Mouse (Mus musculus) kidney, postnatal 14 days (tissue): ENCODE data around the gene Tmem132c.
"Not testable (repeated sequence)": the region's sequence is repeated elsewhere in the genome, so short reads cannot be mapped to it uniquely, and the experiment has no call there.

Experiments used
- DNase-seq: peaks from one replicate; pipeline ENCODE4 v3.0.0; 2022; ENCODE audit warnings: mixed read lengths

Tmem132c gene

DNA sequence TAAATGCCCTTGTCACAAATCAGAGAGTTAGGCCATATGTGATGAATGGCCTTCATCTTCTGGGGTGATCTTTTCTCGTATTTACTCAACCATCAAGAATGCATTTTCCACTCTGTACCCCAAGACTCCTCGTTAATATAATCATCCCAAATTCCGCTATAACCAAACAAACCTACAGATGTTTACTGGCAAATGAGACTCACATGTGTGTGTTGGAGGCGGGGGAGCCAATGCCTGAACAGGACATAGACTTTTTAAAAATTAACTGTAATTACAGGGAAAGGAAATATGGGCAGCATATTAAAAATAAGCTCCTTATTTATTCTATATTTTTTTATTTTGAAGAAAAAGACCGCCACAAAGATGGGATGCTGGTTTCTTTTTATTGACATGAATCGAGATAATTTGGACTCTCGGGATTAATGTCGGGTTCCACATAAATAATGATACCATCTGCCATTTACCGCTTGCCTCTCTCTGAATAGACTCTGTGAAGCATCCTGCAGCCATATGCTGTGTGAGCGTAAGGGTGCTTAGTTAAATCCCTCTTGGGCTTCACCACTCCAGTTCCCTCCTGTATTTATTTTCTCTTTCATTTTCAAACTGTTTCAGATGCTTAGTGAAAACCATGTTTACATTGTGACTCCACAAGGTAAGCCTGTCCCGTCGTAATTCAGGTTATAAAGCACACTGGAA lies 105.6 kb downstream of the Tmem132c start:
- DNase-seq: no peak

DNA sequence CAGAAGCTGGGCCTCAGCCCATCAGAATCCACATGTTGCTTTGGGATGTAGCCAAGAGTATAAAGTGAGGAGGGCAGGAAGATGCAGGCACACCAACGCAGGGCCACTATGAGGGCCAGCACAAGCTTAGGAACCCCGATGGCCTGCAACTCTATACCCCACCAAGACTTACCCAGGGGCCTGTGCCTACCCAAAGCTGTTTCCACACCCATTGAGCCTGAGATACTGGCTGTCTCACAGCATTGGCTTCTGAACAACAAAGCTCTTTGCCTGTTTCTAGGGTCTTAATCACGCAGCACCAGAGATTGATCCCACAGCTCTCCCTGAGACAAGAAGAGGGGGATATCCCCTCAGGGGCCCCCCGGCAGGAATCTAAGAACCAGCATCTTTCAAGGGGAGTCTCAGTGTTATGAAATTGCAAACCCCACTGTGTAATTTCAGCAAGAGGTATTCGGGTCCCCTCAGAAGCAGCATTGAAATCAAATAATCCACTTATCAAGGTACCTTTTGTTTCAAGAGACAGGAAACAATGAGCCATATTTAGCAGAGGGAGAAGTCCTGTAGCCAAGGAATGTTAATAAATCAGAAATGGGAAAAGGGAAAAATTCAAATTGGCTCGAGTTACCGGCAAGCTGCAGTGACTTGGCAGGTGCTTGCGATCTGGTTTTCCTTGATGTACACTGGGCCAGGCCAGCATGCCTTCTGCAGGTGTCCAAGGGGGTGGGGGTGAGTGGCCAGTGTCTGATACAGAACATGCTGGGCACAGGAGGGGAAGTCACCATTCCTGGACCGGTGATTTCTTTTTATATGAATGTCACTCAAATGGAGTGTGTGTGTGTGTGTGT lies 107.8 kb downstream of the Tmem132c start:
- DNase-seq: peak; percentile 18

DNA sequence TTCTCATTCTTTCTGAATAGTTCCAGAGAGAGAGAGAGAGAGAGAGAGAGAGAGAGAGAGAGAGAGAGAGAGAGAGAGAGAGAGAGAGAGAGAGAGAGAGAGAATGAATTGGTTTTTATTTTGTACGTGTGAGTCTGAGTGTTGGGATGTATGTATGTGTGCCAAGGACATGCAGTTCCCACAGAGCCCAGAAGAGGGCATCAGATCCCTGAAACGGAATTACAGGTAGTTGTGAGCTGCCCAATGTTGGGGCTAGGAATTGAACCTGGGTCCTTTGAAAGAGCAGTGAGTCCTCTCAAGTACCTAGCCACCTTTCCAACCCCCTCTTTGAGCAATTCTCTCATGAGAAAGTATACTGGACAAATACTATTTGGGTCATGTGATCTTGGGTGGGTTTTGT lies 111.4 kb downstream of the Tmem132c start:
- no peak for DNase-seq

DNA sequence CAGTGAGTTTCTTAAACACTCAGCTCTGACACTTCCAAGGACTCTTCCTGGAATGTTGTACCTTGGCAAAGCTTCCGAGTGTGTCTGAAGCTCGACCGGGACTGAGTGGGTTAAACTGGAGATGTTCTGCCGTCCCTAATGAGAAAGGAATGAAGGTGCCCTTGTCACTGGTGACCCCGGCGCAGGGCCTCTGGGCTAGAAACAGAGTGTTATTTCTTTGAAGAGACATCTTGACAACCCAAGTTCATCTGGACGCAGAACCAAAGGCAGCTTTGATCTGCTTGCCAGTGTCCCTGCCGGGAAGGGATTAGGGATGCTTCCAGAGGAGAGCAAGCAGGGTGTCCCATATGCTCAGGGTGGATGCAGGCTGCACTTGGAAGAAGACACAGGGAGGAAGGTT lies 114.2 kb downstream of the Tmem132c start:
- DNase-seq: no peak

DNA sequence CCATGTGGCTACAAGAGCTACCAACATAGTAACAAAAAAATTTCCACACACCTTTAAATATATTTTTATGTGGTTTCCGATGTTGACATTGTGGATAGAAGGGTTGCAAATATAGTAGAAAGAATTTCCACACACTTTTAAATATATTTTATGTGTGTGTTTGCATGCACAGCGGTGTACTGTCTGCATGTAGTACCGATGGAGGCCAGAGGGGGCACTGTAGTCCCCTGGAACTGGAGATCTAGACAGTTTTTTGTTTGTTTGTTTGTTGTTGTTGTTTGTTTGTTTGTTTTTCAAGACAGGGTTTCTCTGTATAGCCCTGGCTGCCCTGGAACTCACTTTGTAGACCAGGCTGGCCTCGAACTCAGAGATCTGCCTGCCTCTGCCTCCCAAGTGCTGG lies 116.3 kb downstream of the Tmem132c start:
- not testable (repeated sequence) for DNase-seq

DNA sequence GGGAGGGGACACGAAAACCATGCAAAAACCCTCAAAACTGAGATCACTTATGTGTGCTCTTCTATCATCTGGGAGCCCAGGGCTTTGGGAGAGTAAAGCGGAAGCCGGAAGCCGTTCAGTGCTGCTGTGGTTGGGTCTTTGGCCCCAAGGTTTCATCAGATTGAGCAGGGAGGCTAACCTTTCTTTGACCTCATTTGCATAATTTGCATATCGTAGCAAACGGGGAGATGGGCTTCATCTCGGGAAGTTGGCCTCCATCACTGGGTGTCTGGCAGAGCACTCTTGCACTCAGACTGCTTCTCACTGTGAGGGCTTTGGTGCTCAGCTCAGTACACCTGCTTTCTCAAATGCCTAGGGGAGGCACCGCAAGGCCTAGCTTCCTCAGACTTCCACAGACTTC lies 119.5 kb downstream of the Tmem132c start:
- no peak for DNase-seq

DNA sequence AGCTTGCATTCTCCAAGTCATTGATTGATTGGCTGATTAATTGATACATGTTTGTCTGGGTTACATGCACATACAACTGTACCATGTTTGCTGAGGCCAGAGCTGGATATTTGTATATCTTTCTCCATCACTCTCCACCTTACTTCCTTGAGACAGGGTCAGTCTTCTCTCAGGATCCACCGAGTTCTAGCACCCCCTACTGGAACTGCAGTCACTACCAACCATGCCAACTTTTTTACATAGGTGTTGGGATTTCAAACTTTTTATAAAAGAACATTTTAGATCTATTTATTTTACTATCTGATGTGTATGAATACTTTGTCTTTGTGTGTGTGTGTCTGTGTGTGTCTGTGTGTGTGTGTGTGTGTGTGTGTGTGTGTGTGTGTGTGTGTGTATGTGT lies 123.5 kb downstream of the Tmem132c start:
- DNase-seq: no peak

DNA sequence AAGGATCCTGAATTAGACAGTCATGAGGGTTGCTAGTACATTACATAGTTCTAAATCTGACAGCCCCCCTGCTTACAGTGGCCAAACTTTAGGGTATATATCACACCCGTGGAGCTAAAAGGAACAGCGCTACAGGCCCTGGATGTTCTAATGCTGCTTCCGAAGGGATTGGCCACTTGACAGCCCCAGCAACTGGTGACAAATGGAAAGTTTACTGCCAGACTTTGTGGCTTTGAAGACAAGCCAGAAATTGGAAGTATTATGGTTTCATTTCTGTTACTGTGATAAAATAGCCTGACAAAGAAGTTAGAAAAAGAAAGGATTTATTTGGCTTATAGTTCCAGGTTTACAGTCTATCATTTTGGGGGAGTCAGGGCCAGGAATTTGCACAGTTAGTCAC lies 126.6 kb downstream of the Tmem132c start:
- DNase-seq: no peak

DNA sequence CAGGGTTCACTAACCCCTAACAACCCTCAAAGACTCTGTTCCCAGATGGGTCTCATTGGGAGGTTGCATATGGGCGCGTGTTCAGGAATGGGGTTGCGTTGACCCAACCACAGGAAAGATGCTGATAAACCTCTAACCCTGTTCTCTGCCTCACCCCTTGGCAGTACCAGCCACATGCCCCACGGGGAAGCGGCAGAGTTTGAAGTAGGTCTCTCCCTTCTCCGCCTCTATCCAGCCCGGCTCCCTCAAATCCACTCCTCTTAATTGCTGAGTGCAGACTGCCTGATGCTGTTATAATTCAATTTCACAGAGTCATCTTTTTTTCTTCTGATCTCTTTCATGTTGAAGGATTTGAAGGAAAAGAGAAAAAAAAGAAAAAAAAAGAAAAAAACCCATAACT lies 128.2 kb downstream of the Tmem132c start:
- DNase-seq: no peak

DNA sequence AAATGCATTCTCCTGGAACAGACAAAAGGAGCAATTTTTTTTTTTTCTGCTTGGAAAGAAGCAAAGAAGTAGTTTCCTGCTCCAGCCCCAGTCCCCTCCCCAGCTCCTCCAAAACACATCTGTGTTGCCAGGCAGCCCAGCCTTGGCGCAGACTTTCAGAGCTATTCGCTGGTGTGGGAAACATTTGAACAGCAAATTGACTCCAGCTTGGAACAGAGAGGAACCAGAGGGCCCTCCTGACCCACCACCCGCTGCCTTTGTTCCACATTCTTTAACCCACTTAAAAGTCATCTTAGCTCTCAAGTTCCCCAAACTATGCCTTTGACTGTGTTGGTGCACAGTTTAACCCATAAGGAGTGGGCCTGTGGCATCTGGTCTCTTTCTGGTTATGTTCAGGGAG lies 128.9 kb downstream of the Tmem132c start:
- no peak for DNase-seq

DNA sequence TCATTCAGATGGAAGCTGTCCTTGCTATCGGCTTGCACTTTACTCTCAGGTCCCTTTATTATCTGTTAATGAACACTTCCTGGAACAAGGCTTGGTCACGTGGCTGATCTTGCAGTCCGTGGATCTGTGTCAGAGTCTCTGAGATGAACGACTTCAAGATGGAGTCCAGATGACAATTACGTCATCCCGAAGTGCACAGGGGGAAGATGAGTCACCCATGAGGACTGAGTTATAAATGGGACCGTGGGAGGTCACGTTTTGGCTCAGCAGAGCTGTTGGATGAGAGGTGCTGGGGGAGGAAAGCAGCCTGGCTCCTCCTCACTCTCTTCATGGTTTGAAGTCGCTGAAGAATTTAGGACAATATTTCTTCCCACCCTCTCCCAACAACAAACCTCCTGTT lies 132.6 kb downstream of the Tmem132c start:
- DNase-seq: no peak

DNA sequence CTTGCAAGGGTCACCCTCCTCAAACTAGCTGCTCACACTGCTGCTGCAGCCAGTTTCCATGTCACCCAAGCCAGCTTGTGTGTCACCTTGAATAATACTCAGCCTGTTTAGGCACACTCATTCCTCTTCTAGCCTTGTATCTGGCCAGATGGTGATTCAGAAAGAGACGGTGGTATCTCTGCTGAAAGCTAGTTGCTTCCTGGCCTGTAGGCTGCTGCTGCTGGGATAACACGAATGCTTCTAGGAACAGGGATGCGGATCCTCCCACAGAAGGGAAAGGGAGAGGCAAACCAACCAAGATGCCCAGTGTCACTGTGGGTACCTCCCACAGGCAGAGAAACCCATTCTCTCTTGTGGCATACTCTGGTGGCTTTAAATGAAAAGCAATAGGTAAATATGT lies 134.0 kb downstream of the Tmem132c start:
- no peak for DNase-seq

DNA sequence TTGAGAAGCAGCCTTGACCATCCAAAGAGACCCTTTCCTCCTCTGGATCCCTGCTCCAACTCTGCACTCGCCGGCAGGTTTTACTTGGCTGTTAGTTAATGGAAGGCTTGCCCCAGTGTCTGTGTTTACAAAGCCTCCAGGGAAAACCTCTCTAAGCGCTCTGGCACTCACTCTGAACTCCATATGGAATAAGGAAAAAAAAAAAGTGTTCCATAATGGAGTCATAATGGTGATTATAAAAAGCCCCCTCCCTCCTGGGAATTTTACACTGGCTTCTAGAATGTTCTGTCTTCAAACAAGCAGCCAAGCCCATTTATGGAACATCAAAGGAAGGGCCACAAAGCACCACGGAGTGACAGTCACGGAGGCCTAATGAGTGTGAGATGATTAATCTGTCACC lies 136.9 kb downstream of the Tmem132c start:
- DNase-seq: no peak

DNA sequence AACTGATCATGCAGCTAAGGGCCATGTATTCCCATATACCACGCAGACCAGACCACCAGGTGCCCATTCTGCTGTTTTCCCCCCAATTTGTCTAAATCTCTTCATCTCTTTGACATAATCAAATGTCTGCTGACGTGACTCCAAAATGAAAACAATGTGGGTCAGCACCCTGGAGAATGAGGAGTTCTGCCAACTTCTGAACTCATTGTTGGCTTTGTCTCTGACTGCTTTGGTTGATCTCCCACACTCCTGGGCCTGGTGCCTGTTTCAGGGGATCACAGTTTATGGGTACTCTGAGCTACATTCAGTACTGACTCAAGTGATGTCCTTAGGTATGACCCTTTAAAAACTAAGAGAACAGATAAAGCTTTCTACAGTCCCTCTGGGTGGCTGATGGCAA lies 137.7 kb downstream of the Tmem132c start:
- DNase-seq: no peak

DNA sequence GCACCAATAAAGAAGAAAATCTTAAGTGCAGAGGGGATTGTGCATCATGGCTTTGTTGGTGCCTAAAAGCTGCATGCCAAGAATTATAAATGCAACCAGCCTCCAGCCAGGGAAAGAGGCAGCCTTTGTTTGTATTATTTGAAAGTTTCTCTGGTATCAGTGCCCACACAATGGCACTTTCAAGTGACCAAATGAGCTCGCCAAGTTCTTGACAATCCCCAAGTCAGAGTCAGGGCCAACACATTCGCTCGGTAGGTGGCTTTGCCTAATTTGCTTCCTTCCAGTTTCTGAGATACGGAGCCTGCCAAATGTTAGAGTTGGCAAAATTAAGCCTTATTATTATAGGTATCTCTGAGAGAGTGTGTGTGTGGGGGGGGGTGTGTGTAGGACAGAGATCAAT lies 139.6 kb downstream of the Tmem132c start:
- no peak for DNase-seq

DNA sequence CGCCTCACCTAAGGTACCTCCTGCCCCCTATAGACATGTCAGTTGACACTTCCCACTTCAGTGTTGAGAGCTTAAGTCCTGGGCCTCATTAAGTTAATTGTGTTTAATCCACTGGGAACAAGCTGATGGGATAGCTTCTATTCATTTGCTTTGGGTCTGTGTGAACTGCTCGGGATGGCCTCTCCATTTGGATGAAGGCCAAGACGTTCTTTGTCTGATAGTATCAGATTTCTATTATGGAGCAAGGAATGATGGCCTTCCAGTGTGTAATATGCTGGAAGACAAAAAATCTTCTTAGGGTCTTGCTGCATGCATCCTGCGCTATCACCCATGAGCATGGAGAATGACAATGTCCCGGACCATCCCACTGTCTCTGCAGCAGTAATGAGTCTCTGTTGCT lies 141.0 kb downstream of the Tmem132c start:
- no peak for DNase-seq

DNA sequence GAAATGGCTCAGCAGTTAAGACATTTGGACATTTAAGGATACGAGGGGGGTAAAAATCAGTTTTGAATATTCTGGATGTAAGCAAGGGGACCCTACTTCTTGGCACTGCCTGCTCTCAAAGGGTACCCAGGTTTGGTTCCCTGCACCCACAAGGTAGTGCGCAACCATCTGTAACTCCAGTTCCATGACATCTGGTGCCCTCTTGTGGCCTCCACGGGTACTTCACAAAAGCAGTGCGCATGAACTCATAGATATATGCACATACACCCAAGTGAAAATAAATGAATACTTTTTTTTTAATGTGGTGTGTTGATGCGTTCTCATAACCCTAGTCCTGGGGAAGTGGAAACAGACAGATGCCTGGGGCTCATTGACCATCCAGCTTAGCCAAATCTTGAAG lies 149.6 kb downstream of the Tmem132c start:
- no peak for DNase-seq

DNA sequence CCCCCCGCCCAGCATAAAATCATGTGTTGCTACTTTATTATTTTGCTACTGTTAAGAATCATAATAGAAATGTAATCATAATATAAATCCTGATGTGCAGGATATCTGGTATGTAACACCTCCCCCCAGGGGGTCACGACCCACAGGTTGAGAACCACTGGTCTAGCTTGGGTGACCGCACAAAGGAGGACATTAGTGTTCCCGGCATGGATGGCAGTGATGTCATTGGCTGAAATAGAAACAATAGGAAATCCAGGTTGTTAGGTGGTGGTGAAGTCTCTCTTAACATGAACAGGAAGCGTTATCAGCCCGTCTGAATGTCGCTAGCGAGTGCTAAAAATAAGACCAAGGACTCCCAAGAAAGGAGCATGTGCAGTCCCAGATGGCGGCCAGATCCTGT lies 155.3 kb downstream of the Tmem132c start:
- DNase-seq: no peak

DNA sequence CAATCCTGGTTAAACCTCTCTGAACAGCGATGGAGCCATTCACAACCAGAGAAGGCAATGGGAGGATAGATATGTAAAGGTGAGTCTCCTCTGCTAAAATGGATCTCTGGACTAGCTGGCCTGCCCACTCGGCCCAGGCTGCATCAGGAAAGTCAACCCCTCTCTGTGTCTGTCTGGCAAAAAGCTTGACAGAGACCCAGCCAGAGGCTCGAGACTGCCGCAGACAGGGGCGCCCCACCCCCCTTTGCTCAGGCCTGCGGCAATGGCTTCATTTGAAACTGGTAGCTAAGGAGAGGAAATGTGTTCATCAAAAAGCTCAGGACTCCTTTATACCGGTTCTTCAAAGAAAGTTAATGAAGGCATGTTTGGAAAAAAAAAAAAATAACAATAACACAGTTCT lies 156.4 kb downstream of the Tmem132c start:
- no peak for DNase-seq

DNA sequence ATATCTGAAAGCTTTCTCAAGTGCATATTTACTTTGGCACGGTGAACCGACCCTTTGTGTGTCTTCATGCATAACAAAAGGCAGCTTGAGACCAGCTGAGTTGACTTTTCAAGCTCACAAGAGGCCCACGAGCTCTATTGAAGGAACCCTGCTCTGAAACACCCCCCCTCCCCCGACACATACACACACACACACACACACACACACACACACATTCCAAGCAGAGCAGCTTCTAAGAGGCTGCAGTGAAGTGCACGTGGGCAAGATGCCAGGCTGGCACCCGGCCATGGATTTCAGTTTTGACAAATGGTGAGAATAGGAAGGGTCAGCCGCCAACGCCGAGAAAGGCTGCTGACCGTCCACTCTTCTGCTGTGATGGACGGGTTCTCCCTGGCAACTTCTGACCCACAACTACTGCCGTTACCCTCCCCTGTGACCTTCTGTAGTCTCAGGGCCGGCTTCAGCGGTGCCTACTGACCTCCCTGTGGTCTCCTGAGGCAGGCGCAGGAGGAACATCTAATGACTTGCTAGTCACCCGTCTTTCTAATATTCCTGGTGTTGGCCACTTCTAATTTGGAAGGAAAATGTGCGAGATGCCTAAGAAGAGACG lies 163.9 kb downstream of the Tmem132c start:
- peak; percentile 78 for DNase-seq

DNA sequence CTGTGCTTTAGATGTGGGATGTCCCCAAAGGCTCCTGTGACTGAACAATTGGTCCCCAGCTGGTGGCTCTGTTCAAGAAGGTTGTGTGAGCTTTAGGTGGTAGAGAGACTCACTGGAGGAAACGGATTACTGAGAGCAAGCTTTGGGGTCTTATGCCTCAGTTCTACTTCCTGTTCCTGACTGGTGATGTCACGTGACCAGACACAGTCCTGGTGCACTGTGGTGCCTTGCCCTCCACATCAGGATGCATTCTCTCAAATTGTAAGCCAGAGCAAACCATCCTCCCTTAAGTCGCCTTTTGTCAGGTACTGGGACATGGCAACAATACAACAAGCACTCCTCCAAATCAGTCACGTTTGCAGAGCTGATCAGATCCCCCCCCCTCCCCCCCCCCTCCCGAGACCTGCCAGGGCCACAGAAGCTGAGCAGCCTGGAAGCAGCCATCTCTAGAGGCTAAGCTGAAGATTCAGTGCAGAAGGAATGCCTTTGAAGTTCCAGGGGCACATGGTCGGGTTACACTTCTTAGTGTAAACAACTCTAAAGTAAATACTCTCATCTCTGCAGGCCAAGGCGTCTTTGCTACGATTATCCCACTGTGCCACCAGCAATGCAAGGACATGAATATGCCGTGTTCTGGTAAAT lies 164.5 kb downstream of the Tmem132c start:
- no peak for DNase-seq

DNA sequence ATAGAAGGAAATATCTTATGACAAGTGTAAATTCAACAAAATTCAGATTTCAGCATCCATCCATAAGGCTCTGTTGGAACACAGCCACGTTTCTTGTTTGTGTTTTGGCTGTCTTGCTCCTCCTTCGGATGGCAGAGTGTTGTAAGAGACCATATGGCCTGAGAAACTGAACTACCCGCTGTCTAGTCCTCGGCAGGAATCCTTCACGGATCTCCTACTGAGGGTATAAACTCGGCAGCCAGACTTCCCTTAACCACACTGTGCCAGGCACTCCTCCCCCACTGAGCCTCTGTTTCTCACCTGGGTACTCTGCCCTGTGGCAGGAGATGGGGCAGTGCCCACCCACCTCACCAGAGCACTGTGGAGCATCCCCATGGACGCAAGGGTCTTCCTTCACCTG lies 174.9 kb downstream of the Tmem132c start:
- DNase-seq: no peak

DNA sequence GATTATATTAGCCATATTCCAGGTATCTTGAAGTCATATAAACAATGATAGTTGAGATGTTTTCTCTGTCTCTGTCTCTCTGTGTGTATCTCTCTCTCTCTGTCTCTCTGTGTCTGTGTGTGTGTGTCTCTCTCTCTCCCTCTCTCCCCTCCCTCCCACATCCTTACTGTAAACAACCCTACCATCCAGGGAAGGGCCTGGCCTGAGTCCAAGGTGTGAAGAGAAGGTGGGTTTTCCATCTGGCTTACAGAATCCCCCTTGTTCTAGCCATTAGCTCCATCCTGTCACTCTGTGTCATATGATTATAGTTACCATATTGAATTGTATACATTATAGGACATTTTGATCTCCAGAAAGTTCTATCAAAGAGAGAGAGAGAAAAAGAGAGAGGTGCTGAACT lies 182.3 kb downstream of the Tmem132c start:
- DNase-seq: no peak

DNA sequence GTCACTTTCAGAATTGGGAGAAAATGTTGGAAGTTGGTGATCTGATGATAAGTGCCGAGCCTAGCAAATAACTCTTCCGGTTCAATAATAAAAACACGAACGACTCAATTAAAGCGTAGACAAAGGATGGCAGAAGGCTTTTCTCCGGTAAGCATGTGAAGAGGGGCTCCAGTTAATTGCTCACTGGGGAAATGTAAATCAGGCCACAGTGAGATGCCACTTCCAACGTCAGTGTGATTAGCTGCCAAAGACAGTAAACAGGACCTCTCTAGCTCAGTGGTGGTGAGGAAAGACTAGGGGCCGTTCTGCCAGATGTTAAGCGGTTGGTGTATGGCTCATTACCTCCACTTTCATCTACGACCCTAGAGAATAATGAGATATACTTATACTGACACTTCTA lies 187.5 kb downstream of the Tmem132c start:
- no peak for DNase-seq
